Comparison of ENCODE assay signal across 22 mouse cellular contexts in the genomic region with DNA sequence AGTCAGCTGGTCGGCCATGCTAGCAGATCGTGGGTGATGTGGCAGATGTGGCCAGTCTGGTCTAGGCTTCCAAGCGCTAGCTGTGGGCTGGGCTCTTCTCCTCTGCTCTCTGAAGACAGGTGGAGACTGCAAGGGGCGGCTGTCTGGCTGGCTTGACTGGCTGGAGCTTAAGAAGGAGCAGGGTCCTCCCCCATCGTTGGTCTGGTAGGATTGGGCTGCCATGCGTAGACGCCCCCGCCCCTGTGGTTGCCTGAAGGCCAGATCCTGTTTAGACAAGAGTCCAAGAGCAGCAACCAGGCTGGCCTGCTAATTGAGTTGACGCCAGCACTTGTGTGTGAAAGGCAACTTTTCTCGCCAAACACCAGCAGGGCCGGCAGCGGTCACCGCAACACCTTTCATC. TPM values are rescaled to one million over a fixed set of nuclear protein-coding genes. Genes with fewer than 3 reads are reported as not detected.
DNase-seq lines count a peak whose midpoint lies in the region; ATAC-seq and TF ChIP-seq lines count a peak whose summit lies in the region.
"Had no signal": no experiment of that assay in that cellular context is flagged by ENCODE, and none has a peak within 500 bp of the region (broad histone marks: within the 10 kb centered on the region; RNA-seq: fewer than 3 reads in every experiment).

Gene Calml3, minus strand, starts transcription at position 131 of the 400 bp plus-strand sequence.

- peaks cover 4% of the 10 kb centered on the region; the same call in 1 of the 2 replicates for H3K4me1 ChIP-seq in intestine, embryonic 14.5 days (replicated peaks; ENCODE audit: control insufficient read depth, insufficient read depth, low read length)
- no peaks in the 10 kb centered on the region for H3K4me1 ChIP-seq in intestine, embryonic 15.5 days (replicated peaks)
- peaks cover 6% of the 10 kb centered on the region; the same call in 1 of the 2 replicates for H3K4me1 ChIP-seq in testis, adult 2 months (ENCODE audit: control insufficient read depth, insufficient read depth, low read length)
- H3K4me1 ChIP-seq: neural tube, embryonic 12.5 days had no signal

- H3K27ac ChIP-seq in intestine, embryonic 14.5 days (ENCODE audit: low read depth): no peak within 1 kb of the TSS
- H3K27ac ChIP-seq in intestine, embryonic 15.5 days: no peak within 1 kb of the TSS
- no peak within 1 kb of the TSS for H3K27ac ChIP-seq in testis, adult 2 months (ENCODE audit: control insufficient read depth, insufficient read depth, low read depth, low read length)
- H3K27ac ChIP-seq: limb, embryonic 13.5 days; neural tube, embryonic 12.5 days had no signal

- no peak for TF ChIP-seq POLR2A in testis, adult 2 months (IDR thresholded peaks at IDR 0.05; ENCODE audit: control insufficient read depth, low read depth, low read length)

- ATAC-seq in intestine, embryonic 14.5 days (replicated peaks; ENCODE audit: low FRiP score, low TSS enrichment, low read depth): no peak
- no peak for ATAC-seq in intestine, embryonic 15.5 days
- no peak for ATAC-seq in CD4-positive, CD25-positive, alpha-beta regulatory T cell, adult 4 months
- ATAC-seq: activated CD4-positive, CD25-positive, alpha-beta regulatory T cell, adult 4 months; forebrain, postnatal 0 days; intestine, embryonic 16.5 days had no signal

- DNase-seq in intestine, embryonic 14.5 days (ENCODE audit: low spot score): peak; percentile 24
- DNase-seq in fibroblast of lung, adult 2 months (ENCODE audit: low read depth): peak; percentile 16
- peak; percentile 51 for DNase-seq in kidney, postnatal 10 days
- DNase-seq in embryo, embryonic 9.5 days (ENCODE audit: extremely low spot score): no peak
- DNase-seq in gastrocnemius, postnatal 25 days: no peak
- DNase-seq: cerebellum, adult 9-10 months; embryo, embryonic 11 days; forebrain, postnatal 0 days; heart, adult 18-20 months; heart, postnatal 4 days; lung, postnatal 4 days; midbrain, embryonic 14.5 days; right cerebral cortex, adult 18-20 months; thymus, postnatal 25 days had no signal

- no peaks in the 10 kb centered on the region for H3K9me3 ChIP-seq in intestine, embryonic 14.5 days (ENCODE audit: control insufficient read depth, low read length)
- no peaks in the 10 kb centered on the region for H3K9me3 ChIP-seq in intestine, embryonic 15.5 days
- H3K9me3 ChIP-seq: limb, embryonic 13.5 days; neural tube, embryonic 12.5 days had no signal

- no peaks in the 10 kb centered on the region for H3K27me3 ChIP-seq in intestine, embryonic 14.5 days (replicated peaks; ENCODE audit: control insufficient read depth, insufficient read depth, low read length)
- H3K27me3 ChIP-seq in intestine, embryonic 15.5 days (replicated peaks): no peaks in the 10 kb centered on the region
- no peaks in the 10 kb centered on the region for H3K27me3 ChIP-seq in testis, adult 2 months (ENCODE audit: control insufficient read depth, insufficient read depth, low read length)
- H3K27me3 ChIP-seq: limb, embryonic 13.5 days; neural tube, embryonic 12.5 days had no signal

- no peak within 1 kb of the TSS for H3K9ac ChIP-seq in intestine, embryonic 14.5 days (ENCODE audit: low read length)
- H3K9ac ChIP-seq in intestine, embryonic 15.5 days: no peak within 1 kb of the TSS
- H3K9ac ChIP-seq: forebrain, postnatal 0 days; limb, embryonic 13.5 days; neural tube, embryonic 12.5 days had no signal

- no peak within 1 kb of the TSS for H3K4me2 ChIP-seq in intestine, embryonic 14.5 days (ENCODE audit: low read length)
- no peak within 1 kb of the TSS for H3K4me2 ChIP-seq in intestine, embryonic 15.5 days (replicated peaks)
- H3K4me2 ChIP-seq: limb, embryonic 13.5 days; neural tube, embryonic 12.5 days had no signal

- 89% methylated on average over 13 of the region's 13 CpGs for WGBS in intestine, embryonic 14.5 days
- WGBS in intestine, embryonic 15.5 days: 84% methylated on average over 13 of the region's 13 CpGs

- TF ChIP-seq CTCF in testis, adult 2 months (IDR thresholded peaks at IDR 0.05; ENCODE audit: control insufficient read depth, insufficient read depth, insufficient replicate concordance, low read depth, low read length): no peak

- H3K36me3 ChIP-seq in intestine, embryonic 14.5 days (ENCODE audit: control insufficient read depth, insufficient read depth, low read length): no peaks in the 10 kb centered on the region
- no peaks in the 10 kb centered on the region for H3K36me3 ChIP-seq in intestine, embryonic 15.5 days
- no peaks in the 10 kb centered on the region for H3K36me3 ChIP-seq in testis, adult 2 months (ENCODE audit: control insufficient read depth, insufficient read depth, low read length)
- H3K36me3 ChIP-seq: limb, embryonic 13.5 days; neural tube, embryonic 12.5 days had no signal

- no peak within 1 kb of the TSS for H3K4me3 ChIP-seq in intestine, embryonic 14.5 days (ENCODE audit: low read depth, low read length)
- no peak within 1 kb of the TSS for H3K4me3 ChIP-seq in intestine, embryonic 15.5 days (replicated peaks)
- H3K4me3 ChIP-seq in testis, adult 2 months (ENCODE audit: control insufficient read depth, low read depth, low read length): peak within 1 kb of the TSS; percentile 77
- H3K4me3 ChIP-seq: limb, embryonic 13.5 days; neural tube, embryonic 12.5 days had no signal

RNA-seq across cellular contexts. Expression of gene Calml3, which starts in this region (rescaled TPM):
- not detected in 2 replicates for polyA plus RNA-seq in intestine, embryonic 14.5 days (2014; fragmentation: Nextera tagmentation; extraction: Ambion mirVana)
- not detected in 2 replicates for polyA plus RNA-seq in intestine, embryonic 15.5 days (2015; fragmentation: Nextera tagmentation; extraction: Ambion mirVana)
- polyA plus RNA-seq in testis, adult 2 months (2012; rRNA removed): 0.16 and 1.6 TPM in 2 replicates
- polyA plus RNA-seq in CD4-positive, CD25-positive, alpha-beta regulatory T cell, adult 4 months (2017; shearing (Covaris generic)): not detected
- not detected for total RNA-seq in gastrocnemius, postnatal 25 days (2021)
- total RNA-seq: forebrain, postnatal 0 days; heart, adult 18-20 months; heart, postnatal 4 days; left cerebral cortex, adult 18-20 months had no signal
- polyA plus RNA-seq: activated CD4-positive, CD25-positive, alpha-beta regulatory T cell, adult 4 months; forebrain, postnatal 0 days; intestine, embryonic 16.5 days; midbrain, embryonic 14.5 days; neural tube, embryonic 12.5 days had no signal

Comparison
In these comparisons a context has a peak if more than half of its experiments do, and no peak if none do; other contexts are left out.
1. Peak in DNase-seq in intestine, embryonic 14.5 days; RNA of the gene not detected or under 1 TPM.
2. DNase-seq: peak in fibroblast of lung, adult 2 months (single experiment) and kidney, postnatal 10 days (single experiment); none in embryo, embryonic 9.5 days (single experiment) and gastrocnemius, postnatal 25 days (single experiment).